Mouse (Mus musculus): ENCODE results near the gene Atxn7l1.

DNA sequence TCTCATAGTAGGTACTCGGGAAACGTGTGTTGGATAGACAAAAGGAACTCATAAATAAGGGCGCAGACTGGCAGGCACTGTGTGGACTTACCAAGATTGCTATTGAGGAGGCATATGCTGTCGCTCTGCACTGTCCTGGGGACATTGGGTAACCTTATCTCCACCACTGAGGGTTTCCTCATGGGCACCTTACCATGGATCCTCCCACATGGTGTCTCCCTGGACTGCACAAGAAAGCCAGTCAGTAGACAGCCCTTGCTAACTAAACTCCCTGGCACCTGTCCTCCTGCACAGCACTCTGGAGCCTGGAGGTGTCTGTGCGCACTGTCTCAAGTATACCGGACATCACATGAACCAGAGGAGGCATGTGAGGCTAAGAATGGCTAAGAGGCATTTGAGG, 108.9 kb downstream of the Atxn7l1 start:
- TF ChIP-seq POLR2A (IDR thresholded peaks at IDR 0.05; ENCODE audit: insufficient read depth, low read depth, low read length): no peak
- TF ChIP-seq CTCF (IDR thresholded peaks at IDR 0.05; ENCODE audit: insufficient read depth, low read depth, low read length): no peak

Data from olfactory bulb, adult 2 months (tissue).